In genomic region chr14:61290664-61291063, GRCm38 (mm10) we compare ENCODE assay signal across 13 mouse cellular contexts. TPM values are rescaled to one million over a fixed set of nuclear protein-coding genes. Genes with fewer than 3 reads are reported as not detected.
DNase-seq lines count a peak whose midpoint lies in the region; ATAC-seq and TF ChIP-seq lines count a peak whose summit lies in the region.
"Had no signal": no experiment of that assay in that cellular context is flagged by ENCODE, and none has a peak within 500 bp of the region (broad histone marks: within the 10 kb centered on the region; RNA-seq: fewer than 3 reads in every experiment).

No protein-coding gene starts in this region.

- no peaks in the 10 kb centered on the region for H3K27me3 ChIP-seq in stomach, postnatal 0 days (ENCODE audit: control insufficient read depth, insufficient read depth, low read length)
- H3K27me3 ChIP-seq in forebrain, embryonic 12.5 days, result no peaks in the 10 kb centered on the region; the same call in 1 of the 2 replicates
- H3K27me3 ChIP-seq: CH12.LX had no signal

- peak; percentile 34 for DNase-seq in gastrocnemius, postnatal 10 days
- DNase-seq in gastrocnemius, postnatal 14 days, result no peak
- peak; percentile 66 for DNase-seq in testis, postnatal 10 days (ENCODE audit: low spot score)
- no peak for DNase-seq in testis, postnatal 14 days (ENCODE audit: low spot score)
- DNase-seq in kidney, adult 9 months, result peak; percentile 20
- peak; percentile 46 for DNase-seq in stomach, postnatal 0 days (ENCODE audit: low spot score)
- DNase-seq: gastrocnemius, postnatal 25 days; heart, postnatal 36 days had no signal

- H3K27ac ChIP-seq in stomach, postnatal 0 days (replicated peaks), result 0 out of 2 replicates have a peak overlapping the region, but pooled peaks have one; percentile 30
- H3K27ac ChIP-seq in forebrain, embryonic 12.5 days, result no peak overlapping the region
- H3K27ac ChIP-seq: limb, embryonic 10.5 days; macrophage had no signal

- no peak for ATAC-seq in stomach, postnatal 0 days (ENCODE audit: low FRiP score, low TSS enrichment)
- ATAC-seq in activated CD4-positive, CD25-positive, alpha-beta regulatory T cell, adult 4 months, result no peak
- no peak for ATAC-seq in forebrain, embryonic 12.5 days (ENCODE audit: low FRiP score)

- H3K4me3 ChIP-seq in stomach, postnatal 0 days (ENCODE audit: low read depth, low read length), result no peak overlapping the region
- H3K4me3 ChIP-seq in forebrain, embryonic 12.5 days (replicated peaks), result no peak overlapping the region
- H3K4me3 ChIP-seq: limb, embryonic 10.5 days had no signal

- TF ChIP-seq CTCF in stomach, postnatal 0 days (IDR thresholded peaks at IDR 0.05; ENCODE audit: low read depth), result no peak

- intact Hi-C loops in gastrocnemius, postnatal 14 days (cut with DNase I; ENCODE audit: low total_unique reads), result loop anchor here (5.0 kb wide), 1 partner anchor 48 kb away; no protein-coding TSS in a partner anchor

- H3K36me3 ChIP-seq in stomach, postnatal 0 days (ENCODE audit: control insufficient read depth, insufficient read depth, low read length), result no peaks in the 10 kb centered on the region
- H3K36me3 ChIP-seq in forebrain, embryonic 12.5 days (replicated peaks), result no peaks in the 10 kb centered on the region
- H3K36me3 ChIP-seq: limb, embryonic 10.5 days had no signal

- H3K9ac ChIP-seq in stomach, postnatal 0 days (ENCODE audit: low read length), result no peak overlapping the region
- H3K9ac ChIP-seq in forebrain, embryonic 12.5 days, result no peak overlapping the region

- no peaks in the 10 kb centered on the region for H3K4me1 ChIP-seq in stomach, postnatal 0 days (replicated peaks; ENCODE audit: control insufficient read depth, insufficient read depth)
- H3K4me1 ChIP-seq in forebrain, embryonic 12.5 days, result no peaks in the 10 kb centered on the region; the same call in 1 of the 2 replicates
- H3K4me1 ChIP-seq: limb, embryonic 10.5 days had no signal

- 23% methylated on average over 3 of the region's 3 CpGs for WGBS in stomach, postnatal 0 days
- WGBS in forebrain, embryonic 12.5 days, result 69% methylated on average over 3 of the region's 3 CpGs

- no peak for TF ChIP-seq EP300 in stomach, postnatal 0 days (optimal IDR thresholded peaks at IDR 0.05)

- no peak overlapping the region for H3K4me2 ChIP-seq in stomach, postnatal 0 days (replicated peaks; ENCODE audit: low read depth)
- no peak overlapping the region for H3K4me2 ChIP-seq in forebrain, embryonic 12.5 days

- no peaks in the 10 kb centered on the region for H3K9me3 ChIP-seq in stomach, postnatal 0 days (ENCODE audit: control insufficient read depth, low read length)
- no peaks in the 10 kb centered on the region for H3K9me3 ChIP-seq in forebrain, embryonic 12.5 days
- H3K9me3 ChIP-seq: limb, embryonic 10.5 days had no signal

RNA-seq across cellular contexts. Expression of gene Arl11, which starts 18.9 kb away (rescaled TPM):
- total RNA-seq in gastrocnemius, postnatal 10 days (2021), result 1 to 10 TPM in 1 of 2 experiments, under 1 TPM in 1; 0.21 to 1.0 TPM
- under 1 TPM; 0.49 to 0.80 TPM for total RNA-seq in gastrocnemius, postnatal 14 days (2021)
- 1.2 TPM in 2 replicates for polyA plus RNA-seq in stomach, postnatal 0 days (2015; fragmentation: Nextera tagmentation; extraction: Ambion mirVana)
- under 1 TPM; 0.60 to 0.65 TPM for polyA plus RNA-seq in activated CD4-positive, CD25-positive, alpha-beta regulatory T cell, adult 4 months (2017; shearing (Covaris generic))
- 0.13 and 0.26 TPM in 2 replicates for polyA plus RNA-seq in forebrain, embryonic 12.5 days (2016; fragmentation: Nextera tagmentation; extraction: Ambion mirVana)

RNA-seq across cellular contexts. Expression of gene Sgcg, which starts 32.4 kb away (rescaled TPM):
- total RNA-seq in gastrocnemius, postnatal 10 days (2021), result 100 to 1,000 TPM; 168 to 184 TPM
- 100 to 1,000 TPM; 158 to 177 TPM for total RNA-seq in gastrocnemius, postnatal 14 days (2021)
- polyA plus RNA-seq in stomach, postnatal 0 days (2015; fragmentation: Nextera tagmentation; extraction: Ambion mirVana), result 2.4 and 2.9 TPM in 2 replicates
- polyA plus RNA-seq in activated CD4-positive, CD25-positive, alpha-beta regulatory T cell, adult 4 months (2017; shearing (Covaris generic)), result not detected
- polyA plus RNA-seq in forebrain, embryonic 12.5 days (2016; fragmentation: Nextera tagmentation; extraction: Ambion mirVana), result 0.05 and 0.19 TPM in 2 replicates
- total RNA-seq: CH12.LX had no signal
- polyA plus RNA-seq: macrophage had no signal

Comparison
In these comparisons a context has a peak if more than half of its experiments do, and no peak if none do; other contexts are left out.
1. DNase-seq: peak in gastrocnemius, postnatal 10 days (single experiment), testis, postnatal 10 days (single experiment), kidney, adult 9 months (single experiment) and stomach, postnatal 0 days (single experiment); none in gastrocnemius, postnatal 14 days (single experiment) and testis, postnatal 14 days (single experiment).